Mouse (Mus musculus) T-cell, adult 2 months (primary cell): ENCODE measurements around the gene Ptcd1.
"Not testable (repeated sequence)": the region's sequence is repeated elsewhere in the genome, so short reads cannot be mapped to it uniquely, and the experiment has no call there.

ENCODE experiments used
- DNase-seq: peaks from one replicate; pipeline ENCODE4 v3.0.0; 2022; ENCODE audit warnings: low spot score

Ptcd1 gene

GRCm38 (mm10) chr5:145166536-145167305 is at the start of gene Ptcd1, which contains the start of gene Cpsf4:
Ptcd1 (minus strand) TSS chr5:145167108.
Cpsf4 (plus strand) TSS chr5:145167213.
- DNase-seq = peak; percentile 98

DNA sequence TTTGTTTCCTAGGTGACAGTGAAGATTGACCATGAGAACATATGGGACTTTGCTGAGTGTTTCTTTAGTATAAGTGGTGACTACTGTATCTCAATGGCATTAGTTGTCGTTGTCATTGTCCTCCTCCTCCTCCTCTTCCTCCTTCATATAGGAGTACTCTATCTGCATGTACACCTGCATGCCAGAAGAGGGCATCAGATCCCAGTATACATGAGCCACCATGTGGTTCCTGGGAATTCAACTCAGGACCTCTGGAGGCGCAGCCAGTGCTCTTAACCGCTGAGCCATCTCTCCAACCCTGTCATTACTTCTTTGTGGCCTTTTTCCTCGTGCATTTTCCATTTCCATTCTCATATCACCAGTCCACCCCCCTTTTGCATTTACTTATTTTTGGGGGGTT is 47.8 kb upstream of the Ptcd1 start:
- DNase-seq = no peak

GRCm38 (mm10) chr5:145213505-145213904 is 46.6 kb upstream of the Ptcd1 start:
- DNase-seq = no peak

DNA sequence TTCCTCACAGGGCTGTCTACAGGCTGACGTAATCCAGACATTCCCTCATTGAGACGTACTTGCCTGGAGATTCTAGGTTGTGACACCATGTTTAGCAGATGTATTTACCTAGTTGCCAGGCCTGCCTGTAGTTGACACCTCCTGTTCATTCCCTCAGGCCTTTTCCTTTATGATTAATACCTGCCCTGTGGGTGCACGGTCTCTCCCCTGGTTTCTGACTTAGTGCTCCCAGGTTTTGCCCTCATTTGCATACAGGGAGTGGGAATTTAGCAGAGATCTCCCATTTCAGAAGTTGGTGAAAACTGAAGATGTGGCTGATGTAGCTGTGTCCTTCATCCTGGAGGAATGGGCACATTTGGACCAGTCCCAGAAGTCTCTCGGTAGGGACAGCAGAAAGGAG is 45.3 kb upstream of the Ptcd1 start:
- DNase-seq = no peak

GRCm38 (mm10) chr5:145211340-145211739 is 44.4 kb upstream of the Ptcd1 start:
- DNase-seq = no peak

DNA sequence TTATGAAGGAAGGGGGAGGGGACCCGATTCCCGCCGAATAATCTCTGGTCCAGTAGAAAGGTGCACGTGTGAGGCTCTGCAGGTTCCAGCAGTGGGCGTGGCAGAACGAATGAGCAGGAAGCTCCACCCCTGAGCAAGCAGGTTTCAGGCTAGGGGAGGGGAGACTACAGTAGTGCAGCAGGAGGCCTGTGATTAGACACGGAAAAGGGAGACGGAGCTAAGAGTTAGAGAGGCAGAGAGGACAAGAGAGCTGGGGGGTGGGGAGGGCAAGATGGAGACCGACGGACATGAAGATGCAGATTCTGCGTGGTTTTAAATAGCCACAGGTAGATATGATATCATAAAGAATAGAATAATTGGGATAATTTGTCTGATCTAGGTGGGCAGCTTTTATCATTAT is 41.5 kb upstream of the Ptcd1 start:
- not testable (repeated sequence) for DNase-seq

- no peak for DNase-seq
These were observed 41.0 kb upstream of the Ptcd1 start for GRCm38 (mm10) chr5:145207954-145208353.

- DNase-seq = no peak
These were observed 40.5 kb upstream of the Ptcd1 start for GRCm38 (mm10) chr5:145207385-145207784.

DNA sequence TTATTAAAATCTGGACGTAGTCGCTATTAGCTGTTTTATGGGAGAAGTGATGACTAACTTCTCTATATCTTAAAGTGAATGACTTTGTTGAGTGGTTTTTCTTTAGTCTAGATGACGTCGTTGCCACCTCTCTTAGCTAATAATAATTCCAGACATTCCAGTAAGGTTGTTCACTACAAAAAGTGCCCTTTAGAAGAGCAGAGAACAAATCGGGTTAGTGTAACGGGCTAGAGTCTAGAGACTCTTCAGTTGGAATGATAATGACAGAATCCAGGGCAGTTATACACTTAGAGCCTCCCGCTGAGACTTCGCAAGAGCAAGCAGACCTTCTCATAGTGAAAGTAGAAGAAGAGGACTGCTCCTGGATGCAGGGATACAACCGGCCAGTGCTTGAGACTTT is 38.1 kb upstream of the Ptcd1 start:
- no peak for DNase-seq

GRCm38 (mm10) chr5:145203936-145204691 is 37.2 kb upstream of the Ptcd1 start, which contains the start of gene Zkscan5:
Zkscan5 (plus strand) TSS chr5:145204562.
- peak; percentile 97 for DNase-seq

DNA sequence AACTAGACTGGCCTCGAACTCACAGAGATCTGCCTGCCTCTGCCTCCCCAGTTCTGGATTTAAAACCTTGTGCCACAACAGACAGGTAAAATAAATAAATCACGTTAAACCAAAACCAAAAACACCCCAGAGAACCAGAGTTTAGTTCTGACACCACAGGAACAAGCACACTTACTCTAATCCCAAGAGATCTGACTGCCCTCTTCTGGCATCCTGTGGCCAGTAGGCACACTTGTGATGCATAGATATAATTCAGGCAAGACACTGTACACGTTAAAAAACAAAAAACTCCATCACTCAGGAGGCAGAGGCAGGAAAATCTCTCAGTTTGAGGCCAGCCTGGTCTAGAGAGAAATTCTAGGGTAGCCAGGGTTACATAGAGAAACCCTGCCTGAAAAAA is 35.5 kb upstream of the Ptcd1 start:
- no peak for DNase-seq

DNA sequence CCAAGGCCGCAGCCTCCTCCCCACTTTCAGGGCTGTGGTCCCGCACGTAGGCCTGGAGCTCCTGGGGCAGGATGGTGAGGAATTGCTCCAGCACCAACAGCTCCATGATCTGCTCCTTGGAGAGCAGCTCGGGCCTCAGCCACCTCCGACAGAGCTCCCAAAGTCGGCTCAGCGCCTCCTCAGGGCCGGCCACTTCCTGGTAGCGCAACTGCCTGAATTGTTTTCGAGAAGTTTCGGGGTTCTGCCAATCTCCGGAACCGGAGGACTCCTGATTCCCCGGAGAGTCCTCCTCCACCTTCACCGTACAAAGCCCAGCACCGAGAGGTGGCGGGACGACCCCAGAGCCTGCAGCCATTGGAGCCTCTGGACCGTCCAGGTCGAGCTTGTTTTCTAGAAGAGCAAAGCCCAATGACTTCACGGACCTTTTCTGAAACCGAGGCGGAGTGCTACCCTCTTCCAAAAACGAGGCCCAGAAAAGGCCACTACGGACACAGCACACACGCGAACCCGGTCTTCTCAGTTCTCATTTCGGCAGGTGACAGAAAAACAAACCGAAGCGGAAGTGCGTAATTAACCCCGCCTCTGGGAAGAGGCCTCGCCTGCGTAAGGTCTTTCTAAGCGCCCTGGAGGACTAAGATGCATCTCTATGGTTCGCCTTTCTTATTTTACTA is 34.5 kb upstream of the Ptcd1 start, which contains the start of gene Zkscan14:
TSS of gene Zkscan14 (minus strand) at position 548 of the 671 bp plus-strand sequence.
- peak; percentile 88 for DNase-seq

GRCm38 (mm10) chr5:145200387-145200786 is 33.5 kb upstream of the Ptcd1 start:
- no peak for DNase-seq

DNA sequence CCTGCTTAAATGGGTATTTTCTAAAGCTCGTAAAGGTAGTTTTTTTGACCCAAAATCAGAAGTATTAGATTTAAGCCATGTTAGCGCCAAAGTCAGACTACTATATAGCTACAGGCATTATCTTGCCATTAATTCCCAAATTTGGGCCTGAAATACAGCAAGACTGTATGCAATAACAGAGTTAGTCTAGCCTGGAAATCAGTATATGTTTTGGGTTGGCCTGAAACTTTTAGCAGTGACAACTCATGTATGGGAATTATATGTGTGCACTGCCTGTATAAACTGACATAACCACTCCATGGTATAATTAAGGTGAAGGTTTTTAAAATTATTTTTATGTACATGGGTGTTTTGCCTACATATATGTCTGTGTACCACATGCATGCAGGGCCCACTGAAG is 25.1 kb upstream of the Ptcd1 start, which contains the start of gene Atp5j2:
TSS of gene Atp5j2 (minus strand) at position 101 of the 400 bp plus-strand sequence.
- DNase-seq = no peak

- peak; percentile 81 for DNase-seq
These were observed 24.2 kb upstream of the Ptcd1 start for GRCm38 (mm10) chr5:145190875-145191798.

DNA sequence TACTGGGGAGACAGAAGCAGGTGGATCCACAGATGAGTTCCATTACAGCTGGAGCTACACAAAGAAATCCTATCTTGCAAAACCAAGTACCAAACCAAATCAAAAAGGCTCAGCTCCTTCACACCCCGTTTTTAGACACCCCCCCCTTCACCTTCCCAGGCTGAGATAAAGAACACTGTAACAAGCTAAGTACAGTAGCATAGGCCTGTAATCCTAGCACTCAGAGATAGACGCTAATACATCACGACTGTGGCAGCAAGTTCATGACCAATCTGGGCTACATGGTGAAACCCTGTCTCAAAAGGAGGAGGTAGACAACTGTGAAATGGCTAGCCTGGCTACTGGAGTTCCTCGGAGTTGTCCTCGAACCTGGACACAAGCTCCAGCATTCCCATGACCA is 23.5 kb upstream of the Ptcd1 start:
- DNase-seq = no peak

DNA sequence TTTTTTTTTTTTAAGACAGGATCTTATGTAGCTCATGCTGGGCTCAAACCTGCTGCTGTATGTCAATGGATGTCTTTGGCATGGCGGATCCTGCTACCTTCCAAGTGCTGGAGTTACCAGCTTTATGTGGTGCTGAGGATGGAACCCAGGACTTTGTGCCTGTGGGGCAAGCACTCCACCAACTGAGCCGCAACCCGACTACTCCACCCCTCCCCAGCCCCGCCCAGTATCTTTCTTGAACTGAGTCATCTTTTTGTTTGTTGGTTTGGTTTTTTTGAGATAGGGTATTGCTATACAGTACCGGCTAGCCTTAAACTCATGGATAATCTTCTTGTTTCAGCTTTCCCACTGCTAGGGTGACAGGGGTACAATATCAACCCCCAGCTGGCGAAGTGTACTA is 22.5 kb upstream of the Ptcd1 start:
- no peak for DNase-seq

- DNase-seq = no peak
These were observed 18.3 kb upstream of the Ptcd1 start for GRCm38 (mm10) chr5:145185244-145185643.

DNA sequence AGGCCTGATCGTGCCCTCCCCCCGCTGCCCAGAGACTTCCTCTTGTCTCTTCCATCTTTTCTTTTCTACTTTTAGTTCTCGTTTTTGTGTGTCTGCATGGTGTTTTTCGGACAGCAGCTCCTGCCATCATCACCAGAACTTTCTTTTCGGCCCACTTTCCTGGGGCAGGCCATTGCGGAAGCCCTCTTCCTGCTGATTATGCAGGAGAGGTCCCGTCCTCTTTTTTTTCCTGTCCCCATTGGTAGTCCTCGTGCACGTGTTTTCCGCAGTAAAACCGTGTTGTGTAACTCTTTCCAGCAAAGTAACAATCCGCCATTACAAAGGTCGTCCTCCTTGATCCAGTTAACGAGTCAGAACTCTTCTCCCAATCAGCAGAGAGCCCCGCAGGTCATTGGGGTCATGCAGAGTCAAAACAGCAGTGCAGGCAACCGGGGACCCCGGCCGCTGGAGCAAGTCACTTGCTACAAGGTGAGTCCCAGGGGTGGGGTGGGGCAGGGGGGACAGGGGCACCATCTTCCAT is 11.6 kb upstream of the Ptcd1 start:
- DNase-seq = no peak

DNA sequence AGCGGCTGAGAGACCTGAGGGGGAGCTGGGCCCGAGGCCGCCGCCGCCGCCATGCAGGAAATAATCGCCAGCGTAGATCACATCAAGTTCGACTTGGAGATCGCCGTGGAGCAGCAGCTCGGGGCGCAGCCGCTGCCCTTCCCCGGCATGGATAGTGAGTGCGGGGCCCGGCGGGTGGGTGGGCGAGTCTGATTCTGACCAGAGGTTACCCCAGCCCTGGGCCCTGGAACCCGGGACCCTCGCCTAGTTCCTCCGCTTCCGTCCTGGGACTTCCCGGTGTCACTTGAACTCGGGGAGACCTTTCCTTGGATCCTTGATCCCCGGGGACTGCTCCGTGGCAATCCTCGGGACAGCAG is 376 bp upstream of the Ptcd1 start:
- DNase-seq = no peak

- DNase-seq = no peak
These were observed 1.7 kb downstream of the Ptcd1 start for GRCm38 (mm10) chr5:145165184-145165583.
